Mouse (Mus musculus): ENCODE measurements around the gene Heatr9. TPM values are rescaled to one million over a fixed set of nuclear protein-coding genes. Genes with fewer than 3 reads are reported as not detected.

Gene Heatr9
- total RNA-seq, 1 experiment from 2014 or later = not detected

DNA sequence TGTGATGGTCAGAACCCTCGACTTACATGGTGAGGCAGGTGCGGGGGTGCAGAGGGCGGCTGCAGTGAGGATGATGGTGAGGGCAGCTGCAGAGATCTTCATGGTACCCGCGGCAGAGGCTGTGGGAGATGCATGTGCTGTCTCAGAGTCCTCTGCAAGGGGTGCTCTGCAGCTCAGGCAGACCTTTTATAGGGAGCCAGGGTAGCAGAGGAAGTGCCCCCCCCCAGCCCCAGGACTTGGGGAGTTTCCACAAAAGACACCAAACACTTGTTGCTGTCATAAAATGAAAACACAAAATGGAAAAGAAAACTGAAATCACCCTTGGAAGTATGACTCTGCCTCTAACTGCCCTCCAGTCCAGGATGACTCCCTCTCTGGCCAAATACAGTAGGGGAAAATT lies 8.4 kb upstream of the Heatr9 start, which contains the start of gene Ccl5:
Gene Ccl5 (minus strand): TSS at position 159 of the 400 bp plus-strand sequence.
- DNase-seq = no peak

- DNase-seq = no peak
Observed at GRCm38 (mm10) chr11:83529024-83529423, 7.0 kb upstream of the Heatr9 start.

DNA sequence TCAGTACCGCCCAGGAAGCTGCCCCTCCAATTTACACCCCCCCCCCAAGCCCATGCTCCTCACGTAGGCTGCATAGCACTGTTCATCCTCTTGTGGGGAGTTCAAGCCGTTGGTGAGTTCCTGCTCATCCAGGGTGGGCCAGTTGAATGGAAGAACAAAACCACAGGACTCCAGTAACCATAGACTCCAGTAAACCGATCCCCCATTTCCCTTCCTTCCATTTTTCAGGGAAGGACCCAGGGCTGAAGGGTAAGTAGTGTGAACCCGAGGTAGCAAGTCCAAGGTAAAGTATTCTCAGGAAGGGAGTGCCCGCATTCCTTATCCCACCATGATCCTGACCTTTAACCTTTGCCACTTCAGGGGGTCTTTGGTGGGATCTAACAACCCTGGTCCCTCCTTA lies 3.6 kb downstream of the Heatr9 start:
- DNase-seq = no peak

DNA sequence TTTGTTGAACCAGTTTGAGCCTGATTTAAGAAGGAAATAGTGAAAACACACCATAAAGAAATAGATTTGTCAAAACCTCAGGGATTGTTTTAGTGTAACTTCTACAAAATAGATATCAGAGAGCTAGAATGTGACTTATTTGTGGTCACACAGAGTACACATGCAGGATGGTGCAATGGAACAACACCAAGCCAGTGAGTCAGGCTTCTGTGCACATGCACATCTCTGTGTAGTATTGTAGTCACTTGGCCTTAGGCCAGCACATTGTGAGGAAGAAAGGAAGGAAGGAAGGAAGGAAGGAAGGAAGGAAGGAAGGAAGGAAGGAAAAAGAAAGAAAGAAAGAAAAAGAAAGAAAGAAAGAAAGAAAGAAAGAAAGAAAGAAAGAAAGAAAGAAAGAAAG lies 4.8 kb downstream of the Heatr9 start:
- DNase-seq = no peak

DNA sequence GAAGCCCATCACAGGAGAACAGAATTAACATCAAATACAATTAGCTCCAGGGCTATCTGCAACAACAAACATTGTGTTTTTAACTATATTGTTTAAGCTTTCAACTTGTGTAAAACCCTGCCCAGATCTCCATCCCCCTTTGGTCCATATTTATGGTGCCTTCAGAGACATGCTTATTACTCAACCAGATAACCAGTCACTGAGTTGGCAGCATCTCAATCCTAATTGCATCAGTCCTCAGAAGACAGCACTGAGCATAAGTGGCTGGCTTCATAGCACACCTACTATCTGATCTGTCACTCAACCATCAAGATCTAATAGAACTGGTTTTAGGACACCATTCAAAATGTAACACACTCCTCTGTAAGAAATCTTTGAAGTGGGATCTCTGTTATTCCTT lies 12.5 kb downstream of the Heatr9 start:
- no peak for DNase-seq

GRCm38 (mm10) chr11:83504308-83504707 lies 17.7 kb downstream of the Heatr9 start:
- no peak for DNase-seq

- DNase-seq = no peak
Observed at GRCm38 (mm10) chr11:83495571-83495970, 26.4 kb downstream of the Heatr9 start.

GRCm38 (mm10) chr11:83491488-83491887 lies 30.5 kb downstream of the Heatr9 start:
- DNase-seq = no peak

DNA sequence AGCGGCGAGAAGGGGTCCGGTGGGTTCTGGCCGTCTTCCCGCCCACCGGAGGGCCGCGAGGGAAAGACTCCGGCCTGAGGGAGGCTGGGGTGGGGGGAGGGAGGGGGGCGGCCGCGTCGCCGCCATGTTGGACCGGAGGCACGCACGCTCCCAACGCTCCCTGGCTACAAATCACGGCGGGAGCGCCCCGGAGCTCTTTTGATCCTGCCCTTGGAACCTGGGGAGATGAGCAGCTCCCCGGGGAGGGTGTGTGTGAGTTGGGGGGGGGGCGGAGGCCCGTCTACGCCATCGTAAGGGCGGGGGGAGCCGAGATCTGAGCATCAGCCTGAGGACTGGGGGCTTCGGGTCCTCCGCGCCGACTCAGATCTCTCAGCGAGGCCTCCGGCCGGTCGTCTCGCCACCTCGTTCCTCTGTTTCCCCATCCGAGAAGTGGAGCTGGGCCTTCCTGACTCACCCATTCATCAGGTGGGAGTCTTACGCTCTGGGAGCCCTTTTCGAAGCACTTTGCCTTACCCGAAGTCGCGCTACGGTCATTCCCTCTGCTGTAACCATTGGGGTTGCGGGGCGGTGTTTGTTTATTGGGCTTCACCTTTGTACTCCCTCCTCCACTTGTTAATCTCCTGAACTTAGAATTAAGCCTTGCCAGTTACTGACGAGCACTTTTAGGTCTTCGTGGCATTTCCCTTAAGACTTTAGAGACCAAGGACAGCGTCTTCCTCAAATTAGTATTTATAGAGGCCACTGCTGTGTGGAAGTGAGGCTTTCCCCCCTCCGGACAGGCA lies 48.5 kb downstream of the Heatr9 start:
- DNase-seq = no peak

GRCm38 (mm10) chr11:83472324-83473234 lies 49.4 kb downstream of the Heatr9 start, which contains the start of gene Taf15:
Gene Taf15, plus strand, starts transcription at chr11:83473086.
- peak; percentile 98 for DNase-seq

DNA sequence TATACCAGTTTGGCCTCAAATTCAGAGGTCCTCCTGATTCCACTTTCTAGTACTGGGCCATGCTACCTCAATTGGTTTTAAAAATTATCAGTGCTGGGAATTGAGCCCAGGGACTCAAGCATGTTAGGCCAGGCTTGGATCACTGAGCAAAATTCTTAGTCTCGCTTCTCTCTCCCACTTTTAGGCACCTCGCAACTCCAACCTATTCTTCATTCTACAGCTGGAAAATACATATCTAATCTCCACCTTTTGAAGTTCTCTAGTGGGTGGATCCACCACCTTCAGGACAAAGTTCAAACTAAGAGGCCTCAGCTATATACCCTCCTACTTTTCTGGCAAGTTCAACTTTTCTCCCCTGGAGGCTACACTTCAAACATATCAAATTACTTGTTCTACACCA lies 50.2 kb downstream of the Heatr9 start:
- DNase-seq = no peak

DNA sequence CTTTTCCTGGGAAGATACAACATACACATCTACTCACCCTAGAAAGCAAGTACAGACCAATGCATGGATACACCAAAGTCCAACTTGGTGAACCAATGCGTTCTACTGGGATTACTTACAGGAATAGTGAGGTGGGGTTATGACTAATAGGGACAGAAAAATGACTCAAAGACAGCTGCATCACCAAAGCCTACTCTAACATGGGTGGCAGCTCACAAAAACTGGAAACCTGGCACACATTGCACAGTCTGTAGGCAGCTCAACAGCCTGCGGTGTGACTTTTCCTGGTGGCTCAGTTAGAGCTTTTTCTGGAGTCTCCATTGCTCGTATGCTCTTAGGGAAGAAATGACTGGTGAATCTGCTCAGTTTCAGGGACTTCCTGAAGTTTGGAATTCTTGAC lies 53.2 kb downstream of the Heatr9 start:
- no peak for DNase-seq

DNA sequence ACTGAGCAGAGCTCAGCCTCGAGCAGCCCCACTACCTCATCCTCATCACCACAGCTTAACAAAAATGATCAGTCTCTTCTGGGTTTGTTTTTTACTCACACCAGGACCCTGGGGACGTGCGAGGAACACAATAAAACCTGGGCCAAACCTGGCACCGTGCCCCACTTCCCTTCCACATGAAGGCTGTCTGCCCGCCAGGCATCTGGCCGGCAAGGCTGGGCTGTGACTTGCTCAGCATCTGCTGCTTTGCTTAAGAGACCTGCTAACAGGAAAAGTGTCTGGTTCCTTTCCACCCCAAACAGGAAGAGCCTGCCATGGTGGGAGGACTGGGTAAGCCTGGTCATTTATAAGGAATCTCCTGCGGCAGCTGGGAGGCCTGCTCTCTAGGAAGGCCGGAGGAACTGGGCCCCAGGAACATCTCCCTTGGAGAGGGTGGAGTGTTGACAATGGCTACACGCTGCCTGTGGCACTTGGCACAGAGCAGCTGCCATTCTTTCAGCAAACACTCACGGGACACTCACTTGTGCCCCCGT lies 54.8 kb downstream of the Heatr9 start:
- DNase-seq = peak; percentile 75

DNA sequence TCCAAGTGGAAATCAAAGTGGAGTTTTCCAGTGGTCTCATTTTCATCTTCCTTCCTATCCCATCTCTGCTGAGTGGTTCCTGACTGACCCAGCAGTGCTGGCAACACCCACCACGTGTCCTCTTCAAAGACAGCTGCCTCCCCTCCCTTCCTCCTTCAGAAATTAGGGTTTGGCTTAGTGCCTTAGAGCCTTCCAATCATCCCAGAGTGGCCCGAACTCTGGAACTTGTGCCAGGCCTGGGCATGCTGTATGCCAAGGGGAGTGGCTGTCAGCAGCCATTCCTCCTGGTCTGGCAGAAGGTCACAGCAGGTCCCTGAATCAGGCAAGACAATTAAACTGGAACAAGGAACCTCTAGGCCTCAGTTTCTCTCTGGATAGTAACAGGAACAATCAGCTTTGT lies 56.0 kb downstream of the Heatr9 start:
- DNase-seq = peak; percentile 68

DNA sequence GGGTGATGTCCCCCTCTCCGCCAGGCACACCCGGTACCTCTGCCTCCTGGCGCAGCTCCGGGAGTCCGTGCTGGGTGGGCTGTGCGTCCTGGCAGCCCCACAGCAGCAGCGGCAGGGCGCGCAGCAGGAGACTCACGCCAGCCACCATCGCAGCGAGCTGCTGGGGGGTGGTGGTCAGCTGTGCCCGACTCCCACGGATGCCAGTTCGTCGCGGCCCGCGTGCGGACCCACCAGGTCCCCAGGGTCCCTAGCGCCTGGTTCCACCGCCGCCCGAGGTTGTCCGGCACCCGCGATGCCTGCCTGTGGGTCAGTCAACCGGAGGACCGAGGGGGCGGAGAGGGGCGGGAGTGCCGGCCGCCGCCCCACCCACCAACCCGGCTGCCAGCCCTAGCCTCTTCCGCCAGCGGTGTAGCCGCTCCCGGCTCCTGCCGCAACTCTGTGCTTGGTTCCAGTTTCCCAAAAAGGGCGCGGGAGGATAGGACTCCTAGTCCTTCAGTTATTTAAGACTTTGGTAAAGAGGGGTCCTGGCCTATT lies 59.2 kb downstream of the Heatr9 start, which contains the start of gene Mmp28:
Gene Mmp28 (minus strand): TSS at position 361 of the 534 bp plus-strand sequence.
- DNase-seq = peak; percentile 81

Other genes starting within 250 kb of the Heatr9 start
- gene Slfn14, start 235.4 kb downstream of the Heatr9 start, total RNA-seq (2021) = not detected in 2 replicates
- 90.8 and 107 TPM in 2 replicates for gene Ap2b1, start 223.2 kb downstream of the Heatr9 start, total RNA-seq (2021)
- gene Pex12, start 219.6 kb downstream of the Heatr9 start, total RNA-seq (2021) = 18.1 and 18.3 TPM in 2 replicates
- 9.8 and 12.7 TPM in 2 replicates for gene Rasl10b, start 113.0 kb downstream of the Heatr9 start, total RNA-seq (2021)
- not detected in 2 replicates for gene Gas2l2, start 92.7 kb downstream of the Heatr9 start, total RNA-seq (2021)
- gene 1700020L24Rik, start 84.5 kb downstream of the Heatr9 start, total RNA-seq (2021) = 0.43 TPM in 1 of 2 replicates, not detected in the other
- gene Mmp28, start 59.1 kb downstream of the Heatr9 start, total RNA-seq (2021) = 6.7 and 8.0 TPM in 2 replicates
- gene Taf15, start 49.1 kb downstream of the Heatr9 start, total RNA-seq (2021) = 72.8 and 73.5 TPM in 2 replicates
- 0.88 TPM in 1 of 2 replicates, not detected in the other for gene Ccl5, start 8.3 kb upstream of the Heatr9 start, total RNA-seq (2021)
- gene Ccl9, start 56.5 kb upstream of the Heatr9 start, total RNA-seq (2021) = 2.3 and 4.9 TPM in 2 replicates
- 5.9 and 6.0 TPM in 2 replicates for gene Ccl6, start 70.9 kb upstream of the Heatr9 start, total RNA-seq (2021)
- gene Rpl9-ps1, start 123.4 kb upstream of the Heatr9 start, total RNA-seq (2021) = not detected in 2 replicates
- 0.43 TPM in 1 of 2 replicates, not detected in the other for gene Ccl3, start 127.2 kb upstream of the Heatr9 start, total RNA-seq (2021)
- not detected in 2 replicates for gene Ccl4, start 140.4 kb upstream of the Heatr9 start, total RNA-seq (2021)
- gene Wfdc17, start 181.8 kb upstream of the Heatr9 start, total RNA-seq (2021) = 0.88 TPM in 1 of 2 replicates, not detected in the other
- gene Wfdc18, start 186.8 kb upstream of the Heatr9 start, total RNA-seq (2021) = not detected in 2 replicates
- gene Wfdc21, start 224.8 kb upstream of the Heatr9 start, total RNA-seq (2021) = not detected in 2 replicates
- gene Heatr6, start 231.5 kb upstream of the Heatr9 start, total RNA-seq (2021) = 17.0 and 17.1 TPM in 2 replicates